Comparison of ENCODE assay signal across 8 mouse cellular contexts in the genomic region with DNA sequence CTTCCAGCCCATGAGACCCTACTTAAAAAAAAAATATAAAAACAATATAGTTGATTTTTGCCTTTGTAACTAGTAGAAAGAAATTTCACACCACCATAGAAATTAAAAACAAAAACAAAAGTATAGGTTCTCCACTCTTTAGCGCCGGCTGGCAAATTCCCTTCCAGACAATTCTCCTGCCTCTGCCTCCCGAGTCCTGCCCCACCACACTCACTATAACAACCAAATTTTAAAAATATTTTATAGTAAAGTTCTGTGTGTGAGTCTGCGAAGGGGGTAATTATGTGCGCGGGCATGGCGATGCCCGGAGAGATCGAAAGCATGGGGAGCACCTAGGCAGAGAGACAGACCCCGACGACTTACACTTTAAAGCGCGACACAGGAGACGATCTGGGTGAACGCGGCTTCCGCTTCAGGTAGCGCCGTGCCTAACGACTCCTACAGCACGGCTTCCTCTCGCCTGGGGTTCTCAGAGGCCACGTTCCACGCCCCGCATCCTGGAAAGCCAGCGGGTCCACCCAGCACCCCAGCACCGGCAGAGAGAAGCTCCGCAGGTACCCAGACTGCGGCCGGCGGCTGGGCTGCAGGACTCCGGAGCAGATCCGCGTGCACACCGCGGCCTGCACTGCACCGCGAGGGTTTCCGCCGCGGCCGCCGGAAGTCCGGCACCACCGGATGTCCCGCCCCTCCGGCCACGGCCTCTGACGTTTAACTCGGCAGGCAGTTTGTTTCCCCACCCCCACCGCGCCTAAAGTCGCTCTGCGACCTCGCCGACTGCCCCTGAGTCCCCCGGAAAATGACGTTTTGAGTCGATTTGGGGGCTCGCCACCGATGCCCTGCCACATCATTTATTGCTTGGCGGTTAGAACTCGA. TPM values are rescaled to one million over a fixed set of nuclear protein-coding genes. Genes with fewer than 3 reads are reported as not detected.
DNase-seq lines count a peak whose midpoint lies in the region; ATAC-seq and TF ChIP-seq lines count a peak whose summit lies in the region.

A gene (minus strand): TSS at position 682 of the 873 bp plus-strand sequence.

- H3K27ac ChIP-seq in brown adipose tissue, adult 24 weeks (replicated peaks; ENCODE audit: low read depth, low read length), result peak within 1 kb of the TSS; percentile 99
- H3K27ac ChIP-seq in heart, embryonic 13.5 days (replicated peaks), result peak within 1 kb of the TSS; percentile 92
- peak within 1 kb of the TSS; percentile 89 for H3K27ac ChIP-seq in kidney, postnatal 0 days
- peak within 1 kb of the TSS; percentile 93 for H3K27ac ChIP-seq in liver, embryonic 11.5 days (ENCODE audit: low read depth, low read length)

- peak within 1 kb of the TSS; percentile 99 for H3K4me3 ChIP-seq in brown adipose tissue, adult 24 weeks (ENCODE audit: insufficient read depth, low read depth, low read length)
- H3K4me3 ChIP-seq in heart, embryonic 13.5 days, result peak within 1 kb of the TSS; percentile 92
- H3K4me3 ChIP-seq in kidney, postnatal 0 days (replicated peaks; ENCODE audit: low read depth, low read length), result peak within 1 kb of the TSS; percentile 73
- H3K4me3 ChIP-seq in liver, embryonic 11.5 days (ENCODE audit: low read depth, low read length), result peak within 1 kb of the TSS; percentile 96
- H3K4me3 ChIP-seq in myocyte, result peak within 1 kb of the TSS; percentile 96

- H3K79me2 ChIP-seq in myocyte (ENCODE audit: control insufficient read depth, insufficient read depth), result peaks cover 38% of the 10 kb centered on the region

- H3K4me2 ChIP-seq in heart, embryonic 13.5 days, result peak within 1 kb of the TSS; percentile 69
- peak within 1 kb of the TSS; percentile 63 for H3K4me2 ChIP-seq in kidney, postnatal 0 days (ENCODE audit: low read length)
- H3K4me2 ChIP-seq in liver, embryonic 11.5 days, result peak within 1 kb of the TSS; percentile 92
- H3K4me2 ChIP-seq in myocyte (ENCODE audit: low read depth), result peak within 1 kb of the TSS; percentile 98

- H3K27me3 ChIP-seq in heart, embryonic 13.5 days (replicated peaks), result no peaks in the 10 kb centered on the region
- H3K27me3 ChIP-seq in kidney, postnatal 0 days (ENCODE audit: insufficient read depth, low read length), result no peaks in the 10 kb centered on the region
- no peaks in the 10 kb centered on the region for H3K27me3 ChIP-seq in liver, embryonic 11.5 days (replicated peaks; ENCODE audit: control insufficient read depth, insufficient read depth, low read length)
- no peaks in the 10 kb centered on the region for H3K27me3 ChIP-seq in myocyte (ENCODE audit: control insufficient read depth, insufficient read depth, insufficient read length)

- peak within 1 kb of the TSS; percentile 35 for H3ac ChIP-seq in myocyte (ENCODE audit: control insufficient read depth, insufficient read length)

- peaks cover 3% of the 10 kb centered on the region; the same call in 1 of the 2 replicates for H3K4me1 ChIP-seq in brown adipose tissue, adult 24 weeks (ENCODE audit: control insufficient read depth, insufficient read depth, insufficient read length, low read length)
- H3K4me1 ChIP-seq in heart, embryonic 13.5 days, result peaks cover 16% of the 10 kb centered on the region
- H3K4me1 ChIP-seq in kidney, postnatal 0 days (replicated peaks; ENCODE audit: insufficient read depth, low read length), result no peaks in the 10 kb centered on the region
- peaks cover 7% of the 10 kb centered on the region; the same call in 1 of the 2 replicates for H3K4me1 ChIP-seq in liver, embryonic 11.5 days (replicated peaks; ENCODE audit: control insufficient read depth, insufficient read depth, low read length)

- WGBS in heart, embryonic 13.5 days, result under 1% methylated on average over 63 of the region's 63 CpGs
- under 1% methylated on average over 57 of the region's 63 CpGs for WGBS in kidney, postnatal 0 days
- under 1% methylated on average over 63 of the region's 63 CpGs for WGBS in liver, embryonic 11.5 days

- peak within 1 kb of the TSS; percentile 96 for H3K9ac ChIP-seq in heart, embryonic 13.5 days
- H3K9ac ChIP-seq in kidney, postnatal 0 days (ENCODE audit: low read depth, low read length), result peak within 1 kb of the TSS; percentile 90
- peak within 1 kb of the TSS; percentile 94 for H3K9ac ChIP-seq in liver, embryonic 11.5 days (ENCODE audit: low read depth, low read length)

- no peak for TF ChIP-seq CTCF in kidney, postnatal 0 days (IDR thresholded peaks at IDR 0.05; ENCODE audit: low read depth)

- peak; percentile 92 for TF ChIP-seq POLR2A in myocyte (IDR thresholded peaks at IDR 0.05; ENCODE audit: insufficient read length, low read depth)

- ATAC-seq in CD4-positive, CD25-positive, alpha-beta regulatory T cell, adult 4 months, result peak; percentile 90
- ATAC-seq in erythroid progenitor cell, adult 5-6 weeks (replicated peaks; ENCODE audit: low FRiP score, poor library complexity, severe bottlenecking), result peak; percentile 100
- peak; percentile 99 for ATAC-seq in heart, embryonic 13.5 days (ENCODE audit: extremely low read depth, insufficient number of reproducible peaks, low FRiP score, low TSS enrichment)
- ATAC-seq in kidney, postnatal 0 days (replicated peaks; ENCODE audit: low FRiP score, low read depth), result peak; percentile 100
- peak; percentile 99 for ATAC-seq in liver, embryonic 11.5 days (replicated peaks; ENCODE audit: low FRiP score)

- peaks cover 34% of the 10 kb centered on the region for H3K36me3 ChIP-seq in heart, embryonic 13.5 days
- peaks cover 14% of the 10 kb centered on the region for H3K36me3 ChIP-seq in kidney, postnatal 0 days (ENCODE audit: insufficient read depth, low read length)
- H3K36me3 ChIP-seq in liver, embryonic 11.5 days (ENCODE audit: control insufficient read depth, insufficient read depth, low read length), result peaks cover 14% of the 10 kb centered on the region; the same call in 1 of the 2 replicates
- H3K36me3 ChIP-seq in myocyte (ENCODE audit: control insufficient read depth, insufficient read depth), result peaks cover 15% of the 10 kb centered on the region

- peak; percentile 94 for DNase-seq in kidney, postnatal 0 days (ENCODE audit: low spot score)
- DNase-seq in liver, embryonic 11.5 days (ENCODE audit: low spot score), result peak; percentile 97
- peak; percentile 94 to 97 for DNase-seq in spleen, postnatal 4 days (ENCODE audit: low spot score in 2 of 2)

- H3K9me3 ChIP-seq in heart, embryonic 13.5 days, result no peaks in the 10 kb centered on the region
- no peaks in the 10 kb centered on the region for H3K9me3 ChIP-seq in kidney, postnatal 0 days (replicated peaks; ENCODE audit: low read length)
- no peaks in the 10 kb centered on the region for H3K9me3 ChIP-seq in liver, embryonic 11.5 days (ENCODE audit: control insufficient read depth, low read length)

TF ChIP-seq in myocyte, 11 proteins besides CTCF, POLR2A, EP300 and RAD21:
- TF ChIP-seq POLR2AphosphoS2 (IDR thresholded peaks at IDR 0.05; ENCODE audit: insufficient read length, low read depth), result peak; percentile 98
- no peak for TF ChIP-seq MYOD1 (IDR thresholded peaks at IDR 0.05; ENCODE audit: control insufficient read depth in 1 of 3, insufficient read length in 2 of 3, low read depth in 2 of 3)
- TF ChIP-seq REST (IDR thresholded peaks at IDR 0.05; ENCODE audit: insufficient read depth, insufficient read length), result peak; percentile 23

RNA-seq across cellular contexts. Expression of the gene that starts here (rescaled TPM):
- polyA plus RNA-seq in CD4-positive, CD25-positive, alpha-beta regulatory T cell, adult 4 months (2017; shearing (Covaris generic)), result 10 to 100 TPM; 34.7 to 40.1 TPM
- polyA plus RNA-seq in brown adipose tissue, adult 24 weeks (2012; ENCODE audit: insufficient read depth, insufficient read length, missing spikeins), result 24.5 and 25.4 TPM in 2 replicates
- 5.4 and 15.1 TPM in 2 replicates for total RNA-seq in erythroid progenitor cell, adult 5-6 weeks (2015; ENCODE audit: low replicate concordance)
- total RNA-seq in erythroid progenitor cell, adult 5-6 weeks (2017; ENCODE audit: low replicate concordance), result 4.0 and 9.4 TPM in 2 replicates
- polyA plus RNA-seq in heart, embryonic 13.5 days (2015; fragmentation: Nextera tagmentation; extraction: Ambion mirVana), result 18.2 and 18.8 TPM in 2 replicates
- 27.5 and 28.9 TPM in 2 replicates for polyA plus RNA-seq in kidney, postnatal 0 days (2015; fragmentation: Nextera tagmentation; extraction: Ambion mirVana)
- polyA plus RNA-seq in liver, embryonic 11.5 days (2014; fragmentation: Nextera tagmentation; extraction: Ambion mirVana), result 38.5 and 41.8 TPM in 2 replicates
- 6.0 TPM for polyA plus RNA-seq in myocyte (2012; fragmentation: generic; extraction: Trizol)

Comparison
In these comparisons a context has a peak if more than half of its experiments do, and no peak if none do; other contexts are left out.
1. Peak in every context shown above with its lines: DNase-seq, ATAC-seq, H3K4me3 ChIP-seq and H3K27ac ChIP-seq.